Mouse (Mus musculus): ENCODE measurements around the gene Ush1g. TPM values are rescaled to one million over a fixed set of nuclear protein-coding genes. Genes with fewer than 3 reads are reported as not detected.
A peak's percentile ranks its signal among the peaks of the same experiment; 100 is the strongest.

Gene Ush1g
- total RNA-seq, 2 experiments from 2014 or later = 0.14 to 0.16 TPM

- DNase-seq (ENCODE audit: low spot score in 2 of 2) = no peak
Measured at GRCm38 (mm10) chr11:115272894-115273498, 48.8 kb downstream of the Ush1g start.

DNA sequence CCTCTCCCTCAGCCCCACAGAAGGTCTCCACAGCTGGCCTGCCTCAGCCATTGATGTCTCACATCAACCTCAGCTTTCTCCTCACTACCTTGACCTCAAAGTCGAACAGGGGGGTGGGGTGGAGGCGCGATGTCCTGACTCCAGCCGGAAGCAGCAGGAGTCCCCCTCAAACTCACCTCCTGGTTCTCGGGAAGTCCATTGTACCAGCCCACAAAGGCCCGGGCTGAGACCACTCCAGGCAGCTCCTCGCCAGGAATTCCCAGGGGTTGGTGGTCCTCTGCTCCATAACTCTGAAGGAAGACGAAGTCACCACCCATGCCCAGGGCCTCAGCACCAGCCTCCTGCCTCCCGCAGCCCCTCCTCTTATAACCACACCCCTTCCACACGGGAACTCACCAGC lies 50.4 kb downstream of the Ush1g start:
- DNase-seq (ENCODE audit: low spot score in 2 of 2) = no peak

- DNase-seq (ENCODE audit: low spot score in 2 of 2) = no peak
Measured at GRCm38 (mm10) chr11:115271052-115271451, 50.8 kb downstream of the Ush1g start.

DNA sequence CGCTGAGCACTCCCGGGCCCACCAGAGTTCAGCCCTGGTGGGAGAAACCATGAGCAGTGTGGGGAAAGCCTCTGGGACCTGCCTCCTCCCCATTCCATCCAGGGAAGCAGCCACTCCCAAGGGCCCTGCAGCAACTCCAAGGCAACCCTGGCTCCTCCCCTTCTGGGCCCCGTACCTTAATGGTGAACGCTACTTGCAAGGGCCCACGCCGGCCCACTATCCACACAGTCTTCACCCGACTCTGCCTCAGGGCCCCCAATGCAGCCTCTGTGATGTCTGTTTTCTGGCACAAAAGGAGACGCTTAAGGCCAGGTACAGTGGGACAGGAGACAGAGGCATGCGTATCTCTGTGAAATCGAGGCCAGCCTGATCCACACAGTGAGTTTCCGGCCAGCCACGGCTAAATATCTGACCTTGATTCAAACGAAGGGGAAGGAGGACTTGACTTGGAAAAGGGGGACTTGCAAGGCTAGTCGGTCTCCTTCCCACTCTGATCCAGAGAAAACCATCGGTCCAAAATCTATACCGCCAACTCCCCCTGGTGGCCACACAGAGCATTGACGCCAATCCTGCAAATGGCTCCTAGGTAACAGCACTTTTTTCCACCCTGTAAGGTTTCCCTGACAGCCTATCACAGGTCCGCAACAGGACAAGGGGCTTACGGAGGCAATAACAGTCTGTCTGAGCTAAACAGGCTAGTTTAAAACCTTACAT lies 51.5 kb downstream of the Ush1g start:
- peak; percentile 92 to 93 for DNase-seq (ENCODE audit: low spot score in 2 of 2)

DNA sequence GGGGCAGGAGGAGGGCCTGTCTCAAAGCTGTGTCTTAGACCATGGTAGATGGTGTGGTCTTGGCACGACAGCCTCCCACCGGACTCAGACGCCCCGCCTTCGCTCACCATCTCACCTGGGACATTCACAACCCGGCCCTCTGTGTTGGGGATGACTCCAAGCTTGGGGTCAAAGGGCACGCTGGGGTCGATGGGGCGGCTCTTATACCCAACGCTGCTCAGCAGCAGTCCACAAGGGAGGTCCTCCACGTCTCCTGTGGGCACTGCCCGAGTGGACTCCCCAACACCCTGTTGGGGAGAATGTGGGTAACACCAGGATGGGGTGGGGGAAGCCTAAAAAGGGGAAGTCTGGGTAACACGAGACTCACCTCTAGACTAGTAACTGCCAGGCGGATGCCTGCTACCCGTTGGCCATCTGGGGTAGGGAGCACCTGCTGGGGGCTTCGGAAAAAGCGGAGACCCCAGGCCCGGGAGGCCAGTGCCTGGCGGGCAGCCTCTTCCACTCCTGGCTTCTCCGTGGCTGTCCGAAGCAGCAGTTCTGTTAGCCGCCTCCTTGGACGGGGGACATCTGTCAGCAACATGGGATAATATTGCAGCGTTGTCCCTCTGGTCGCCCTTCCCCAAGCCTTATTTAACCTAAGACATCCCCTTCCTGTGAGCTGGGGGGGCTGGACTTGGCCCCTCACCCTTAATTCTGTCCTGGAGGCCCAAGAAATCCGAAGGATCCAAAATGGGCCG lies 52.3 kb downstream of the Ush1g start:
- DNase-seq (ENCODE audit: low spot score in 2 of 2) = no peak

DNA sequence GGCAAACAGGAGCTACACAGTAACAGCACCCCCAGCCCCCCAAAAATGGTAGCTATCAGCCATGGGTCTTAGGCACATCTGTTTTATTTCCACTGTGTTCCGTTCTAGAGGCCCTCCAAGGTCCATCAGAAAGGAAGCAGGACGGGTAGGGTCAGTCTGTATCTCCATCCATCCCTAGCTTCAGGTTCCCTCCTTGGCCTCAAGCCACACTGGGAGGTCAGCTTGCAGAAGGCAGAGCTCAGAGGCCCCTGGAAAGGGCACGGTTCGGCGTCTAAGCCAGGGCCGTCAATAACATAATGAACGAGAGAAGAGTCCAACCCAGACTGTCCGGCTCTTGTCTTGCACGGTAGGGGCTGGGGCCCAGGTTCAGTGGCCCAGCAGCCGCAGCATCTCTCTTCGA lies 53.9 kb downstream of the Ush1g start:
- no peak for DNase-seq (ENCODE audit: low spot score in 2 of 2)

DNA sequence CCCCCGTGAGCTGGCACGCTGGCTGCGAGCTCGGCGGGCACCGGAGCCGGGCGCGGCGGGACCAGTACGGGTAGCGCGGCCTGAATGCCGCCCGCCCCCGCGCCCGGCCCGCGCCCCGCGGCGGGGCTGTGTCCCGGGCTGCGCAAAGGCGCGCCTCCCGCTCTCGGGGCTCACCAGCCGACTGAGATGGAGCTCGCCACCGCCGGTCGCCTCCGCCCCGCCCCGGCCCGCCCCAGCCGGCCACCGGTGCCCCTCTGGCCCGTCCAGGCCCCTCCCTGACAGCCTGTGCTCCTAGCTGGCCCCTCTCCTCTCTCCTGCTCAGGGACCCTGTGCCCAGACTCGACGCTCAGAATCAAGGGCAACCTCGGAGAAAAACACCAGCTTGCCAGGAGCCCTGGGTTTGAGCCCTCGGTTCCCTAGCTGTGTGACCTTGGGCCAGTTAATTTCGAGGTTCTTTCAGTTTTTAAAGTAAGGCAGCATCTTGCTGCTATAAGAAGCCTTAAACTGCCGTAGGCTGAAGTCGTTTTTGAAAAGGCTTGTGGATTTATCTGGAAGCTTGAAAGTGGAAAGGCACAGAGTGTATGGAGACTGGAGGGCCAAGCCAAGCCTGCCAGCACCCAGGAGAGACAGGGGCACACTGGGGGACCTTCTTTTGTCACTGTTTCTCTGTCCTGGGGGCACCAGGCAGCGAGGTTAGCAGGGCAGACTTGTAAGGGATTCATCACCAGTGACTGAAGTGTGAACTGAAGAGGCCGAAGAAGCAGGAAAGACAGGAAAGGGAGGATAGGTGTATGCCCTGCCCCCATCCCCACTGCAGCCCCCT lies 54.6 kb downstream of the Ush1g start, which contains the start of gene Grin2c:
Gene Grin2c, minus strand, starts transcription at position 183 of the 823 bp plus-strand sequence.
- DNase-seq (ENCODE audit: low spot score in 2 of 2) = no peak

GRCm38 (mm10) chr11:115266400-115266778 lies 55.5 kb downstream of the Ush1g start:
- no peak for DNase-seq (ENCODE audit: low spot score in 2 of 2)

GRCm38 (mm10) chr11:115265771-115266399 lies 56.0 kb downstream of the Ush1g start:
- DNase-seq (ENCODE audit: low spot score in 2 of 2) = no peak

Other genes with a start within 250 kb of the Ush1g start
- gene Rab37, start 230.6 kb downstream of the Ush1g start, total RNA-seq (2021) = 1 to 10 TPM in 1 of 2 experiments, under 1 TPM in 1; 0.91 to 1.6 TPM
- under 1 TPM; 0.27 to 0.50 TPM for gene Cd300lf, start 188.0 kb downstream of the Ush1g start, total RNA-seq (2021)
- 10 to 100 TPM; 70.4 to 78.0 TPM for gene Slc9a3r1, start 158.7 kb downstream of the Ush1g start, total RNA-seq (2021)
- gene Tmem104, start 134.6 kb downstream of the Ush1g start, total RNA-seq (2021) = 10 to 100 TPM; 15.1 to 20.2 TPM
- 10 to 100 TPM; 15.8 to 17.6 TPM for gene Nat9, start 134.2 kb downstream of the Ush1g start, total RNA-seq (2021)
- gene Grin2c, start 54.8 kb downstream of the Ush1g start, total RNA-seq (2021) = 10 to 100 TPM; 28.6 to 31.9 TPM
- 10 to 100 TPM; 22.5 to 23.0 TPM for gene Fdxr, start 45.0 kb downstream of the Ush1g start, total RNA-seq (2021)
- gene Fads6, start 24.4 kb downstream of the Ush1g start, total RNA-seq (2021) = 1 to 10 TPM; 7.6 to 8.1 TPM
- not detected for gene Otop2, start 14.9 kb downstream of the Ush1g start, total RNA-seq (2021)
- under 1 TPM; 0.45 to 0.53 TPM for gene Otop3, start 12.7 kb upstream of the Ush1g start, total RNA-seq (2021)
- 10 to 100 TPM; 78.0 to 79.3 TPM for gene Hid1, start 45.7 kb upstream of the Ush1g start, total RNA-seq (2021)
- 10 to 100 TPM; 18.4 to 19.1 TPM for gene Cdr2l, start 59.9 kb upstream of the Ush1g start, total RNA-seq (2021)
- 10 to 100 TPM; 86.3 to 96.3 TPM for gene Mrpl58, start 81.7 kb upstream of the Ush1g start, total RNA-seq (2021)
- gene Atp5h, start 97.9 kb upstream of the Ush1g start, total RNA-seq (2021) = 100 to 1,000 TPM; 406 to 440 TPM
- gene Kctd2, start 98.1 kb upstream of the Ush1g start, total RNA-seq (2021) = 10 to 100 TPM; 57.6 to 66.7 TPM
- under 1 TPM in 1 of 2 experiments, not detected in 1; 0.18 TPM for gene Trim80, start 118.5 kb upstream of the Ush1g start, total RNA-seq (2021)
- not detected for gene Slc16a5, start 140.4 kb upstream of the Ush1g start, total RNA-seq (2021)
- gene Armc7, start 153.6 kb upstream of the Ush1g start, total RNA-seq (2021) = 10 to 100 TPM; 10.3 to 11.1 TPM
- 10 to 100 TPM; 79.9 to 81.3 TPM for gene Nt5c, start 169.8 kb upstream of the Ush1g start, total RNA-seq (2021)
- gene Jpt1, start 192.3 kb upstream of the Ush1g start, total RNA-seq (2021) = 100 to 1,000 TPM; 315 to 332 TPM
- 100 to 1,000 TPM; 407 to 415 TPM for gene Sumo2, start 214.2 kb upstream of the Ush1g start, total RNA-seq (2021)
- gene Nup85, start 242.4 kb upstream of the Ush1g start, total RNA-seq (2021) = 10 to 100 TPM; 48.9 to 56.3 TPM